Mouse (Mus musculus): ENCODE measurements at regions not wholly inside any gene's neighbourhood (a gene's known extent, or its start where the extent isn't known, plus 50 kb on each side); places are given as distances from the start of the nearest gene placed in this dataset.

DNA sequence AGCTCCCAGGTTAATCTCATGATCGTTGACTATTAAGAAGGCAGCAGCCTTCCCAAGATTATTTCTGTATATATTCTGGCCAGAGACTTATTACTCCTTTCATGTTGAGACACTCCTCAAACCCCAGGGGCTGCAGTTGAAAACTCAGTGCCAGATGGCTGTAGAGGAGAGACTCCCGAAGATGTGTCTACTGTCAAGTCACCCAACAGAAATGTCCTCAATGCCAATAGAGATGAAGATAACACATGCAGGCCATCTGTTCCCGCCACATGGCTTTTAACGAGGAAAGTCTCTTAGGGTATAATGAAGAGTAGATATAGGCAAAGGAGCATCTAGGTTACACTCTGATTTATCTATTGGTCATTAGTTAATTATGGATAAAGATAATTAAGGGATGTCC, 103.3 kb upstream of the Tle4 start:
- no peak for TF ChIP-seq CTCF (IDR thresholded peaks at IDR 0.05)
- ATAC-seq (ENCODE audit: low FRiP score) (no peak), DNase-seq (ENCODE audit: low spot score) (peak; percentile 64)

DNA sequence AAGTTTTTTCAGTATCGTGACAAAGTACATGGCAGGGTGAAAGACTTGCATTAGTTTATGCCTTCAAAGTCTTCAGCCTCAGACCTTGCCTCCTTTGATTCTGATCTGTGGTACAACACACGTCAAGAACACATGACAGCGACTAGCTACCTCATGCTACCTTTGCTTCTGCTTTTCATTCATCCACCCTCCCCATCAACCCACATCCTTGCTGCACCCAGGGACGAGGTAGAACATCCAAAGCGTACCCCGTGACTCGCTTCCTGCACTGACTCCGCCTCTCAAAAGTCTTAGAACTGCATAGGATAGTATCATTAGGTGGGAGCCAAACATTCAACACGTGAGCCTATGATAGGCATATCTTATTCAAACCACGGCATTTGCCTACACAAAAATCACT, 97.5 kb upstream of the Tle4 start:
- no peaks in the 10 kb centered on the region for H3K9me3 ChIP-seq (ENCODE audit: low read length)
- no peak overlapping the region for H3K4me2 ChIP-seq (ENCODE audit: low read depth, low read length, poor library complexity, severe bottlenecking)
- no peaks in the 10 kb centered on the region for H3K27me3 ChIP-seq (ENCODE audit: insufficient read depth, low read length)
- DNase-seq (ENCODE audit: low spot score), result no peak
- no peaks in the 10 kb centered on the region for H3K36me3 ChIP-seq (ENCODE audit: insufficient read depth, low read length)
- no peaks in the 10 kb centered on the region for H3K4me1 ChIP-seq (ENCODE audit: insufficient read depth, low read length)
- H3K9ac ChIP-seq (replicated peaks; ENCODE audit: low read length, poor library complexity, severe bottlenecking), result no peak overlapping the region
- WGBS, result 90% methylated on average over 10 of the region's 10 CpGs
- no peak for TF ChIP-seq CTCF (IDR thresholded peaks at IDR 0.05)
- ATAC-seq (ENCODE audit: low FRiP score), result no peak
- H3K4me3 ChIP-seq (ENCODE audit: low read depth, low read length), result no peak overlapping the region
- no peak overlapping the region for H3K27ac ChIP-seq (ENCODE audit: low read depth, low read length)

More for the DNA sequence above, 103.3 kb upstream of the Tle4 start:
- no peak overlapping the region for H3K27ac ChIP-seq (ENCODE audit: low read depth, low read length)
- H3K9me3 ChIP-seq (ENCODE audit: low read length), result no peaks in the 10 kb centered on the region
- no peaks in the 10 kb centered on the region for H3K4me1 ChIP-seq (ENCODE audit: insufficient read depth, low read length)
- H3K27me3 ChIP-seq (ENCODE audit: insufficient read depth, low read length), result no peaks in the 10 kb centered on the region
- no peak overlapping the region for H3K4me3 ChIP-seq (ENCODE audit: low read depth, low read length)
- H3K36me3 ChIP-seq (ENCODE audit: insufficient read depth, low read length), result no peaks in the 10 kb centered on the region
- H3K9ac ChIP-seq (replicated peaks; ENCODE audit: low read length, poor library complexity, severe bottlenecking), result no peak overlapping the region
- H3K4me2 ChIP-seq (ENCODE audit: low read depth, low read length, poor library complexity, severe bottlenecking), result no peak overlapping the region
- WGBS, result 70% methylated on average over 4 of the region's 4 CpGs

DNA sequence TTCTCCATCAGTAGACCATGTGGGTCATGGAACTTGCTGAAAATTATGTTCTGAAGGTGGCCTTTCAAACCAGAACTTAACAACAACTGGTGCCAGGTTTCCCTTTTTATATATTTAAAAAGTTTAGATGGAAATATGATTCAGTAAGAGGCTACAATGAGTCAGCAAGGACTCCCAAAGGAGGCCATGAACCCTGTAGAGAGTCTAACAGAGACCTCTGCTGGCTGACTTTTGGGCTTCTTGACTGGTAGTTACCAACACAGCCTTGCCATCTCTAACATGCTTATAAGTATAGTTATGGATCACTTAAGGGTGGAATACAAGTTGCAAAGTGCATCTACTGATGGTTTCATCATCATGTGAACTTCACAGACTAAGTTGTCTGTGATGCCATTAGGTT, 94.3 kb upstream of the Tle4 start:
- ATAC-seq (ENCODE audit: low FRiP score) (no peak), DNase-seq (ENCODE audit: low spot score) (no peak)
- no peak overlapping the region for H3K9ac ChIP-seq (replicated peaks; ENCODE audit: low read length, poor library complexity, severe bottlenecking)
- no peak overlapping the region for H3K27ac ChIP-seq (ENCODE audit: low read depth, low read length)
- no peak overlapping the region for H3K4me3 ChIP-seq (ENCODE audit: low read depth, low read length)
- no peaks in the 10 kb centered on the region for H3K27me3 ChIP-seq (ENCODE audit: insufficient read depth, low read length)
- H3K4me1 ChIP-seq (ENCODE audit: insufficient read depth, low read length), result no peaks in the 10 kb centered on the region
- H3K4me2 ChIP-seq (ENCODE audit: low read depth, low read length, poor library complexity, severe bottlenecking), result no peak overlapping the region
- H3K36me3 ChIP-seq (ENCODE audit: insufficient read depth, low read length), result no peaks in the 10 kb centered on the region
- no peaks in the 10 kb centered on the region for H3K9me3 ChIP-seq (ENCODE audit: low read length)
- no peak for TF ChIP-seq CTCF (IDR thresholded peaks at IDR 0.05)

DNA sequence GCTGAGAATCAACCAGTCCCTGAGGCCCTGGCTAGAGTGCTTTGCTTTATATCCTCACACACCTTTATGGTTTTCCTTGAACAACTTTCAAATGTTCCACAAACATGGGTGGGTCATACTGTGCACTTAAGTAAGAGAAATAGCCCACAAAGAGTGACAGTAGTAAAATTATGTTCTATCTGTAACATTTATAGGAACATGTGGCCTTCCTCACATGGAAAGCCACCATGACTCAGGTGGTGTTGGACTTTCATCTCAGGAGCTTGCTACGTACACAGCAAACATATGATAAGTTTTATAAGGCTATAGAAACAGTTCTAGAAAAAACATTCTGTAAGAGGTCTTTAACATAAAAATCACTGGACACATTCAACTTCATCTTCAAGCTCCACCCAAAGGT, 87.8 kb upstream of the Tle4 start:
- H3K27ac ChIP-seq (ENCODE audit: low read depth, low read length), result no peak overlapping the region
- no peaks in the 10 kb centered on the region for H3K36me3 ChIP-seq (ENCODE audit: insufficient read depth, low read length)
- no peak overlapping the region for H3K9ac ChIP-seq (replicated peaks; ENCODE audit: low read length, poor library complexity, severe bottlenecking)
- H3K9me3 ChIP-seq (ENCODE audit: low read length), result no peaks in the 10 kb centered on the region
- 100% methylated on average over 1 of the region's 1 CpGs for WGBS
- ATAC-seq (ENCODE audit: low FRiP score) (no peak), DNase-seq (ENCODE audit: low spot score) (no peak)
- no peaks in the 10 kb centered on the region for H3K27me3 ChIP-seq (ENCODE audit: insufficient read depth, low read length)
- H3K4me3 ChIP-seq (ENCODE audit: low read depth, low read length), result no peak overlapping the region
- no peak for TF ChIP-seq CTCF (IDR thresholded peaks at IDR 0.05)
- no peak overlapping the region for H3K4me2 ChIP-seq (ENCODE audit: low read depth, low read length, poor library complexity, severe bottlenecking)
- no peaks in the 10 kb centered on the region for H3K4me1 ChIP-seq (ENCODE audit: insufficient read depth, low read length)

DNA sequence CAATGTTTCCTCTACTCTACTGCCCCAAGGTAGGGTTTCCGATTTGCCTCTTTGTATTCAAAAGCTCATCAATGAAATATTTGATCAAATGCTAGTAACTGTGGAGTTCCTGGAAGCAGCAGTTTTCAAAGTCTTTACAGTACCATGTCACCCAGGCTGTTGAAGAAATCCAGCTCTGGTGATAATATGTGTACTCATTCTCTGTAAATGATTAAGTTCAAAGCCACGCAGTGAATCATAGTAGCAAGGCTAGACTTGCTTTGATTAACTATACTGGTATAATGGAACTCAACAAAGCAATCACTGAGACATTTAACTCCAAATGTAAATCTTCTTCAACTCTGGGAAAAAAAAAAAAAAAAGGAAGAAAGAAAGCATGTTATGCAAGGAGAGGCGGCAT, 86.8 kb upstream of the Tle4 start:
- 84% methylated on average over 3 of the region's 3 CpGs for WGBS
- no peak for TF ChIP-seq CTCF (IDR thresholded peaks at IDR 0.05)
- Histone ChIP-seq H3K4me2 (ENCODE audit: low read depth, low read length, poor library complexity, severe bottlenecking) (no peak overlapping the region), H3K36me3 (ENCODE audit: insufficient read depth, low read length) (no peaks in the 10 kb centered on the region), H3K27me3 (ENCODE audit: insufficient read depth, low read length) (no peaks in the 10 kb centered on the region), H3K4me3 (ENCODE audit: low read depth, low read length) (no peak overlapping the region), H3K9me3 (ENCODE audit: low read length) (no peaks in the 10 kb centered on the region), H3K4me1 (ENCODE audit: insufficient read depth, low read length) (no peaks in the 10 kb centered on the region), H3K27ac (ENCODE audit: low read depth, low read length) (no peak overlapping the region), H3K9ac (replicated peaks; ENCODE audit: low read length, poor library complexity, severe bottlenecking) (no peak overlapping the region)
- no peak for ATAC-seq (ENCODE audit: low FRiP score)
- DNase-seq (ENCODE audit: low spot score), result no peak

DNA sequence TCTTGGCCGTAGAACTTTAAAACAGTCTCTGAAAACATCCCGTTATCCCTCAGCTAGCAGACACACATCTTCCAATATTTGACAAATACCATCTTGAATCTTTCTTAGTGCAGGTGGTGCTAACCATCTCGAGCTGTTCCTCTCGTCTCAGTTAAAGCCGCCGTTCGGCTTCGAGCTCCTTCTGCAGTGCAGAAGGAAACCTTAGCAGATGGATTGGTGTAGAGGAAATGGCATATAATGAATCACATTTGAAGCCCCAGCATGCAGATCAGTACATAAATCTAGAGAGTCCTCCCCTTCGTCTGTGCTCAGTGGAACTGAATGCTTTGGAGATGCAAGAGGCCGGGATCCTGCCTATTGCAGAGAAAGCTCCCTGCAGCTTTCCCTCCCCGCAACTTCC, 83.5 kb upstream of the Tle4 start:
- Histone ChIP-seq H3K27me3 (ENCODE audit: insufficient read depth, low read length) (no peaks in the 10 kb centered on the region), H3K9me3 (ENCODE audit: low read length) (no peaks in the 10 kb centered on the region), H3K36me3 (ENCODE audit: insufficient read depth, low read length) (no peaks in the 10 kb centered on the region), H3K4me2 (ENCODE audit: low read depth, low read length, poor library complexity, severe bottlenecking) (no peak overlapping the region), H3K4me3 (ENCODE audit: low read depth, low read length) (no peak overlapping the region), H3K9ac (replicated peaks; ENCODE audit: low read length, poor library complexity, severe bottlenecking) (no peak overlapping the region), H3K27ac (ENCODE audit: low read depth, low read length) (no peak overlapping the region), H3K4me1 (ENCODE audit: insufficient read depth, low read length) (no peaks in the 10 kb centered on the region)
- no peak for TF ChIP-seq CTCF (IDR thresholded peaks at IDR 0.05)
- WGBS, result 87% methylated on average over 11 of the region's 11 CpGs
- ATAC-seq (ENCODE audit: low FRiP score) (no peak), DNase-seq (ENCODE audit: low spot score) (no peak)

DNA sequence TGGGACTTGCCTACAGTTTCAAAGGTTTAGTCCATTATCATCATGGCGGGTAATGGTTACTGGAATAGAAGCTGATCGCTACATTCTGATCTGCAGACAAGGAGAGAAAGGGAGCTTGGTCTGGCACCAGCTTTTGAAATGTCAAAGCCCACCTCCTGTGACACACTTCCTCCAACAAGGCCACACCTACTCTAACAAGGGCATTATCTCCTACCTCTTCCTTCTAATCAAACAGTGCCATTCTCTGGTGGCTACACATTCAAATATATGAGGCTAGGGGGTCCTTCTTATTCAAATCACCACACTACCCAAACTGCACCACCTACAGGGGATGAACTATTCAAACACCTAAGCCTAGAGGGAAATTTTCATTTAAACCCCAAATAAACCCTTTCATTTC, 81.9 kb upstream of the Tle4 start:
- WGBS, result 87% methylated on average over 2 of the region's 2 CpGs
- H3K27me3 ChIP-seq (ENCODE audit: insufficient read depth, low read length), result no peaks in the 10 kb centered on the region
- no peak for ATAC-seq (ENCODE audit: low FRiP score)
- no peak for DNase-seq (ENCODE audit: low spot score)
- H3K4me1 ChIP-seq (ENCODE audit: insufficient read depth, low read length), result no peaks in the 10 kb centered on the region
- no peak overlapping the region for H3K27ac ChIP-seq (ENCODE audit: low read depth, low read length)
- no peak for TF ChIP-seq CTCF (IDR thresholded peaks at IDR 0.05)
- no peak overlapping the region for H3K4me3 ChIP-seq (ENCODE audit: low read depth, low read length)
- no peaks in the 10 kb centered on the region for H3K9me3 ChIP-seq (ENCODE audit: low read length)
- H3K9ac ChIP-seq (replicated peaks; ENCODE audit: low read length, poor library complexity, severe bottlenecking), result no peak overlapping the region
- no peaks in the 10 kb centered on the region for H3K36me3 ChIP-seq (ENCODE audit: insufficient read depth, low read length)
- no peak overlapping the region for H3K4me2 ChIP-seq (ENCODE audit: low read depth, low read length, poor library complexity, severe bottlenecking)
